Mouse (Mus musculus): ENCODE measurements around the gene Nf1. TPM values are rescaled to one million over a fixed set of nuclear protein-coding genes. Genes with fewer than 3 reads are reported as not detected.

The Nf1 gene
- polyA plus RNA-seq, 1 experiment, result 0.20 TPM

DNA sequence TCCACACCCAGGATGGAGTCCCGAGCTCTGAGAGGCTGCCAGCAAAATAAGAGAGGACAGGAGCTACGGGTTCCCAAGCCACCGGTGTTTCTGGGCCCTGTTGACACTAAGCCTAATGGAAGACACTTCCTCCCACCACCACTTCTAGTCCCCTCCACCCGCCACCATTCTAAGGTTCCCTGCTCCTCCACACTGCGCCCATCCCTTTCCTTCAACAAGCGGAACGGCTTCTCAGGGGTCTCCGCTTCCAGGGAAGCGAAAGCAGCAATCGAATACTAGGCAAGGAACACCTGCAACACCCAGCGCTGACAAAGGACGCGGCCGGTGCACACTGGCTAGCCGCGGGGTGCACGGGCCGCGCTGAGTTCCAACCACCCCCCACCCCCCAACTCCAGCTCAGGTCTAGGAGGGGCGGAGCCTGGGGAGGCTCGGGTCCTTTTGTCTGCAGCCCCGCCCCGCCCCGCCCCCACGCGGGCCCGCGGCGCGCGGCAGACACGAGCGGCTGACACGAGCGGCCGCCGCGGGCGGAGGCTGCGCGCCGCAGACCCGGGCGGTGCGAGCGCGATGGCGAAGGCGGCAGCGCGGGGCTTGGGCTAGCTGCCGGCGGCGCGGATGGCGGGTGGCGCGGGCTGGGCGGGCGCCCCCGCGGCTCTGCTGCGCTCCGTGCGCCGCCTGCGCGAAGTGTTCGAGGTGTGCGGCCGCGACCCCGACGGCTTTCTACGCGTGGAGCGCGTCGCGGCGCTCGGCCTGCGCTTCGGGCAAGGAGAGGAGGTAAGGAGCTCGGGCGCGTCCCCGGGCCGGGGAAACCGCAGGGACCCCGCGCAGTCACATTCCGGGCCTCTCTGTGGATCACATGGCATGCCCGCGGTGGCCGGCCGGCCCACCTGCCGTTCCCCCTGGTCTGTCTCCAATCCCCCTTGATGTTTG, 251.4 kb downstream of the Nf1 start, which contains the start of gene Rab11fip4:
Gene Rab11fip4, plus strand, starts transcription at position 549 of the 927 bp plus-strand sequence.
- no peaks in the 10 kb centered on the region for H3K36me3 ChIP-seq (ENCODE audit: control insufficient read depth)
- no peaks in the 10 kb centered on the region for H3K9me3 ChIP-seq (ENCODE audit: control insufficient read depth, low read length)
- H3K4me3 ChIP-seq (replicated peaks), result peak within 1 kb of the TSS; percentile 15
- peaks cover 64% of the 10 kb centered on the region for H3K27me3 ChIP-seq (ENCODE audit: control insufficient read depth)
- TF ChIP-seq TAL1 (IDR thresholded peaks at IDR 0.05; ENCODE audit: low read length) (no peak), GATA1 (IDR thresholded peaks at IDR 0.05; ENCODE audit: low read length) (no peak)
- H3K4me1 ChIP-seq (ENCODE audit: control insufficient read depth), result no peaks in the 10 kb centered on the region

DNA sequence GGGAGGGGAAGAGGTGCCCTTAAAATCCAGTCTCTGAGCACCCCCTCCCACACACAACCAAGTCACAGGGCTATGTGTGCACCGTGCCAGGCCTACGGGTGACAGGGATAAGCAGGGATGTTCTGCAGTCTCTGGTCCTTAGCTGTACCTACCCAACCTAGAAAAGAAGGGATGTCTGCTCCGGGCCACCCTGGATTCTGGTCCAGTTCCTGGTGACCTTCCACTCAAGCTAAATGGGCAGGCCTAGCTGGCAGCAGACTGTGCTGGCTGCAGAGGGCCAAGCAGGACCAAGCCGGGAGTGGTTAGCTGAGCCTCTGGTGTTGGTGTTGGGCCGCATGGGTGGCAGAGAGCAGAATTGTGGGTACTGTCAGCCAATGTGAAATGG, 252.1 kb downstream of the Nf1 start:
- TF ChIP-seq GATA1 (IDR thresholded peaks at IDR 0.05; ENCODE audit: low read length) (no peak), TAL1 (IDR thresholded peaks at IDR 0.05; ENCODE audit: low read length) (no peak)
- Histone ChIP-seq H3K9me3 (ENCODE audit: control insufficient read depth, low read length) (no peaks in the 10 kb centered on the region), H3K27me3 (ENCODE audit: control insufficient read depth) (peaks cover 64% of the 10 kb centered on the region), H3K36me3 (ENCODE audit: control insufficient read depth) (no peaks in the 10 kb centered on the region), H3K4me1 (ENCODE audit: control insufficient read depth) (no peaks in the 10 kb centered on the region), H3K4me3 (replicated peaks) (no peak overlapping the region)

DNA sequence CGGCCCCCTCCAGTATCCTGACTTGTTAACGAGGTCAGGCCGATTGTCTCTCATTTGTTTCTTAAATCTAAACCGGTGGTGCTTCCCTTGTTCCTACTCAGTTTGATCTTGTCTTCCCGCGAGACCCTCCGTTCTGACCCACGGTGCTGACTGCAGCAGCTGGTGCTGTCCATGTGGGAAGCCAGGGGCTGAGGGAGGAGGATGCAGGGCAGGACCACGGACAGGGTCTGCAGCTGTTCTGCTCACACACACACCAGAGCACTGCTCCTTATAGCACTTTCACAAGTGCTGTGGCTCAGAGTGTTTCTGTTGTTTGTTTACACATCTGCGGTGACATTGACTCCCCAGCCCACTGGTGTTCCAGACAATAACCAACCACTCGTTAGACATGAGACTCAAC, 254.0 kb downstream of the Nf1 start:
- TF ChIP-seq GATA1 (IDR thresholded peaks at IDR 0.05; ENCODE audit: low read length) (no peak), TAL1 (IDR thresholded peaks at IDR 0.05; ENCODE audit: low read length) (no peak)
- Histone ChIP-seq H3K27me3 (ENCODE audit: control insufficient read depth) (peaks cover 64% of the 10 kb centered on the region), H3K9me3 (ENCODE audit: control insufficient read depth, low read length) (no peaks in the 10 kb centered on the region), H3K36me3 (ENCODE audit: control insufficient read depth) (no peaks in the 10 kb centered on the region), H3K4me3 (replicated peaks) (no peak overlapping the region), H3K4me1 (ENCODE audit: control insufficient read depth) (no peaks in the 10 kb centered on the region)

DNA sequence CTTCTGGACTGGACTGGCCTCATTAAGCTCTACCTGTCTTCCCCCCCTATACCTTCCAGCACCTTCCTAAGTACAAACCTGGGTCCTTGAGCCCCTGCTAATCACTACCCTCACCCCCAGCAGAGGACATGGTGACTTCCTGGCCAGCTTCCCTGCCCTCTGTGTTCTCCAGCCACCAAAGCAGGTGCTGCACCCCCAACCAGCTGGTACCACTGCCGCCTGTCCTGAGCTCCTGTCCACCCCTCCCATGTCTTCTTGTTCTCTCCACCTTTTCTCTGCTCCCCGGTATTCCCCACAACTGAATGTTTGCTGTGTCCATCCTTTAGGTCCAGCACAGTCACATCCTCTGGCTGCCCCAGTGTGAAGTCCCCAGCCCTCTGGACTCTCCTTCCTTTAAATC, 271.0 kb downstream of the Nf1 start:
- H3K4me3 ChIP-seq (replicated peaks), result no peak overlapping the region
- TF ChIP-seq GATA1 (IDR thresholded peaks at IDR 0.05; ENCODE audit: low read length) (no peak), TAL1 (IDR thresholded peaks at IDR 0.05; ENCODE audit: low read length) (no peak)
- peaks cover 3% of the 10 kb centered on the region; the same call in 1 of the 2 replicates for H3K27me3 ChIP-seq (ENCODE audit: control insufficient read depth)

DNA sequence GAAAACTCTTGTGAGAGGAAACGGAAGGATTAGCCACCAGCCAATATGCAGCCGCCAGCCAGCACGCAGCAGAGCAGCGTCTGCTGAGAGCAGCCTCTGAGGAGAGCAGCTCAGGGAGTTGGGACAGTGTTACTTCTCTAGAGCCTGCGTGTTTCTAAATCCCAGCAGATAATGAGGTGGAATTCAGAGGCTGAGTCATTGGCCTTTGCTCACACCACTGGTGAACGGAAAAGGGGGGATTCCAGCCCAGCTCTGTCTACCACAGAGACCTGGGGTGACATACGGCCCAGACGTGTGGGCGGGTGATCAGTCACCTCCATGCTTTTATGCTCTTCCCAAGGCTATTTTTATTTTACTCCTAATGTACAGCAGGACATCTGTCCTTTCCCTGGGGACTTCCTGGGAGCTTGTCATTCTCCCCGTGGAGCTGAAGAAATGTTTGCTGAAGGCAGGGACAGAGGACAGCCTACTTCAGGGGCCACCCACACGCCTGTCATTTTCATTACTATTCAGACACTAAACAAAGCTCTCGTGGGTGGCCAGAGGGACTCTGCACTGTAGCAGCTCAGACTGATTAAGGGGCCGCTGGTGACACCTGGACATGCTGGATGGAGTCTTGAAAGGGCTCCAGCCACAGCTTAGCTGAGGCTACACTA, 271.6 kb downstream of the Nf1 start:
- Histone ChIP-seq H3K4me1 (ENCODE audit: control insufficient read depth) (no peaks in the 10 kb centered on the region), H3K27me3 (ENCODE audit: control insufficient read depth) (peaks cover 3% of the 10 kb centered on the region; the same call in 1 of the 2 replicates), H3K4me3 (replicated peaks) (no peak overlapping the region), H3K36me3 (ENCODE audit: control insufficient read depth) (no peaks in the 10 kb centered on the region), H3K9me3 (ENCODE audit: control insufficient read depth, low read length) (no peaks in the 10 kb centered on the region)
- TF ChIP-seq GATA1 (IDR thresholded peaks at IDR 0.05; ENCODE audit: low read length), result no peak
- TF ChIP-seq TAL1 (IDR thresholded peaks at IDR 0.05; ENCODE audit: low read length), result no peak

More for the DNA sequence above, 271.0 kb downstream of the Nf1 start:
- no peaks in the 10 kb centered on the region for H3K36me3 ChIP-seq (ENCODE audit: control insufficient read depth)
- H3K4me1 ChIP-seq (ENCODE audit: control insufficient read depth), result no peaks in the 10 kb centered on the region
- no peaks in the 10 kb centered on the region for H3K9me3 ChIP-seq (ENCODE audit: control insufficient read depth, low read length)

DNA sequence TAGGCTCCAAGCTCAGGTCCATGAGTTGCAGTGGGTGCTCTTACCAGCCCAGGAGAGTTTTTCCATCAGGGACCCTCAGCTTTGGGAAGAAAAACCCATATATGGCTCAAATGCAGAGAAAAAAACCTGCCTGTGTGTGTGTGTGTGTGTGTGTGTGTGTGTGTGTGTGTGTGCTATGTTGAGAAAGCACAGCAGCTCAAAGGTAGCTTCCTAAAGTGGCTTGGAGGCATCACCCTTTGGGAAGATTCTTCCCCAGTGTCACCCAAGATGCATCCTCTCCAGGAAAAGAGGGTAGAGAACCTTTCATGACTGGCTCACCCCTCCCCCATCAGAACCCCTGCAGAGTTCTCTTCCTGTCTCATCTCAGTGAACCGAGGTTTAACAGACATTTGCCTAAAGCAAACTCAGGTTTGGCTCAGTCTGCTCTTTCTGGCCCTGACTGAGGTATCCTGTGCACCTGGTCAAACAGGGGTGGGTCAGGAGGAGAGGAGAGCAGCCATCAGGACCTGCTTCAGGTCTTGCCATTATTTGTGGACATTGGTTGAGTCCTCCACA, 272.6 kb downstream of the Nf1 start:
- Histone ChIP-seq H3K4me3 (replicated peaks) (no peak overlapping the region), H3K9me3 (ENCODE audit: control insufficient read depth, low read length) (no peaks in the 10 kb centered on the region), H3K27me3 (ENCODE audit: control insufficient read depth) (peaks cover 3% of the 10 kb centered on the region; the same call in 1 of the 2 replicates), H3K36me3 (ENCODE audit: control insufficient read depth) (no peaks in the 10 kb centered on the region), H3K4me1 (ENCODE audit: control insufficient read depth) (no peaks in the 10 kb centered on the region)
- no peak for TF ChIP-seq GATA1 (IDR thresholded peaks at IDR 0.05; ENCODE audit: low read length)
- no peak for TF ChIP-seq TAL1 (IDR thresholded peaks at IDR 0.05; ENCODE audit: low read length)

DNA sequence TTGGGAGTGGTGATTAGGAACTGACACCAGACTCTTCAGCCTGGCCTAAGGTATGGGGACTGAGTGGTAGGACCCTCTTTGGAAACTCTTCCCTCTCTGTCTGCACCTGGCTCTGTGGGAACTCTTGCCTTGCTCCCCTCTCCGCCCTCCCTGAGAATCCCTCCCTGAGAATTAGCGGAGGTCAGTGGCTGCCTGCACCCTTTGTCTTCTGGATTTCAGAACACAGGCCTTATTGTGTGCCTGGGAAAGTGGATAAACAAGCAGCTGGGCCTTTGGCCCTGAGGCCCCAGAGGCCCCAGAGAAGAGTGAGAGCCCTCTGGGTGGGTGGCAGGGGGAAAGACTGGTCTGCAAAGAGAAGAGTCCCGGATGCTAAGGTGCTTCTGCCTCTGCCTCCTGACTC, 273.6 kb downstream of the Nf1 start:
- H3K4me3 ChIP-seq (replicated peaks), result no peak overlapping the region
- H3K4me1 ChIP-seq (ENCODE audit: control insufficient read depth), result no peaks in the 10 kb centered on the region
- TF ChIP-seq TAL1 (IDR thresholded peaks at IDR 0.05; ENCODE audit: low read length), result no peak
- TF ChIP-seq GATA1 (IDR thresholded peaks at IDR 0.05; ENCODE audit: low read length), result no peak
- H3K36me3 ChIP-seq (ENCODE audit: control insufficient read depth), result no peaks in the 10 kb centered on the region
- H3K27me3 ChIP-seq (ENCODE audit: control insufficient read depth), result peaks cover 3% of the 10 kb centered on the region; the same call in 1 of the 2 replicates
- no peaks in the 10 kb centered on the region for H3K9me3 ChIP-seq (ENCODE audit: control insufficient read depth, low read length)

DNA sequence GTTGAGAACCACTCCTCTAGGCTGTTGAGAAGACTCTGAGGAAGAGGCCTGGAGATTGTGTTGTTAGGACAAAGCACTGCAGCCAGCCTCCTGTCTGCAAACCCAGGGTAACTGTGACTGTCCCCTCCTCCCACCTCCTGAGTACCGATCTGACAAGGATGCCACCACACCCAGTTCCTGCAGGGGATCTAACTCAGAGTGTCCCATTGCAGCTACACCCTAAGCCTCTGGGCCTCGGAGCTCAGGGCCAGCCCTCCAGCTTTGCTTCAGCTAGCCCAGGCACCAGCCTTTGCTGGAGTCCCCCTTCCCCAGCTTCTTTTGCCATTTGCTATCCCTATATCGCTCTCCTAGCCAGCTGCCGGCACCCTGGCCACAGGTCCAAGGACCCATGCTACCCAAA, 274.2 kb downstream of the Nf1 start:
- H3K4me3 ChIP-seq (replicated peaks), result no peak overlapping the region
- no peaks in the 10 kb centered on the region for H3K9me3 ChIP-seq (ENCODE audit: control insufficient read depth, low read length)
- H3K4me1 ChIP-seq (ENCODE audit: control insufficient read depth), result no peaks in the 10 kb centered on the region
- peaks cover 3% of the 10 kb centered on the region; the same call in 1 of the 2 replicates for H3K27me3 ChIP-seq (ENCODE audit: control insufficient read depth)
- H3K36me3 ChIP-seq (ENCODE audit: control insufficient read depth), result no peaks in the 10 kb centered on the region
- TF ChIP-seq GATA1 (IDR thresholded peaks at IDR 0.05; ENCODE audit: low read length), result no peak
- TF ChIP-seq TAL1 (IDR thresholded peaks at IDR 0.05; ENCODE audit: low read length), result no peak

DNA sequence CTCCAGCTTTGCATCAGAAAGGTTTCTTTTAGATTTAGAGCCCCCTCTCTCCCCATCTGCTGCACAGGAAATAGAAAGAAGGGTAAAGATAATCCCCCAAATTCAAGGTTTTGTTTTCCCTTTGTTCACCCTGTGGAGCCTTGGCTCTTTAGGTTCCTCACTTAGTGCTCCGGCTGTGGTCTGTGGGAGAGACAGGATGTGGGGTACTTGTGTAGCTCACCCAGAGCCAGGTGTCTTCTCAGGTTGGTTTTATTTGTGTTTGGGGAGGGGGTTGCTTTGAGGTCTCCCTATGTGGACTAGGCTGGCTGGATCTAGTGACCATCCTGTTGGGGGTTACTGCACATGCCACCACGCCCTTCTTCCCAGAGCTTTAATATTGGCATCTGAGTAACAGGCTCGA, 275.4 kb downstream of the Nf1 start:
- no peaks in the 10 kb centered on the region for H3K4me1 ChIP-seq (ENCODE audit: control insufficient read depth)
- TF ChIP-seq TAL1 (IDR thresholded peaks at IDR 0.05; ENCODE audit: low read length) (no peak), GATA1 (IDR thresholded peaks at IDR 0.05; ENCODE audit: low read length) (no peak)

More for the DNA sequence above, 275.4 kb downstream of the Nf1 start:
- Histone ChIP-seq H3K36me3 (ENCODE audit: control insufficient read depth) (no peaks in the 10 kb centered on the region), H3K9me3 (ENCODE audit: control insufficient read depth, low read length) (no peaks in the 10 kb centered on the region), H3K27me3 (ENCODE audit: control insufficient read depth) (peaks cover 3% of the 10 kb centered on the region; the same call in 1 of the 2 replicates), H3K4me3 (replicated peaks) (no peak overlapping the region)

Data from erythroblast, embryonic 14.5 days (primary cell).